Mouse (Mus musculus) embryo, embryonic 10 days (tissue): ENCODE results near the gene Rpl5.
A peak's percentile ranks its signal among the peaks of the same experiment; 100 is the strongest.

Experiments used
- DNase-seq: peaks from one replicate; pipeline ENCODE4 v3.0.0-alpha.2; 2015; ENCODE audit warnings: low spot score

Gene Rpl5

DNA sequence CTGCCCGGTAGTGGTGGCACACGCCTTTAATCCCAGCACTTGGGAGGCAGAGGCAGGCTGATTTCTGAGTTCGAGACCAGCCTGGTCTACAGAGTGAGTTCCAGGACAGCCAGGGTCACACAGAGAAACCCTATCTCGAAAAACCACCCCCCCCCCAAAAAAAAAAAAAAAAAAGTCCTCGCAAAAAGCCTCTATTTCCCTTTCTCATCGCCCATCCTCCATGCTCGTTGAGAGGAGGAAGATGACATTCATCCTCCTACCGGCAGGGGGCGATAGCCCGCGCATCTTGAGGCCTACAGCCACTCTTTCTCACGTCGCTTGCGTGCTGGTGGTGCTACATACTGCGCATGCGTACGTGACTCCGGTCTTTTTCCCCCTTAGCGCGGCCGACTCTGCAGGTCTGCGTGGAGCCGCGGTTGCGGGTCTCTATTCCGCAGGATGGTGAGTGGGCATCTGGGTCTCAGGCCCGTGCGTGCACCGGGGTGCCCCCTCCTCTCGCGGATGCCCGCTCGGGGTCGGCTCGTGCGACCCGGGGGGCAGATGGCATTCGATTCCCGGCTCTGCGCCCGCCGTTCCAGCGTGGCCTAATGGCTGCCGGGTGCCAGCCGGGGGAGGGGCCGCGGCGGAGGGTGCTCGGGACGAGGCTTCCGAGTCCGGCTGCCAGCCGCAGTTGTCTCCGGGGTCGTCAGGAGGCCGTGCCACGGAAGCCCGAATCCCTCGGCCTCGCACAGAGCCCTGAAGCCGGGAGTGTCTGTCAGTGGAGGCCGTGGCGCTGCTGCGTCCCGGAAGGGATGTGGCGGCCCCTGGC is at the start of gene Rpl5:
Rpl5 (plus strand) TSS at position 297 of the 808 bp plus-strand sequence.
- DNase-seq, result peak; percentile 99

- DNase-seq, result no peak
Observed at GRCm38 (mm10) chr5:107853807-107854206, 46.5 kb upstream of the Rpl5 start.

- no peak for DNase-seq
Observed at GRCm38 (mm10) chr5:107854556-107854955, 45.7 kb upstream of the Rpl5 start.

GRCm38 (mm10) chr5:107855546-107855945 is 44.8 kb upstream of the Rpl5 start:
- no peak for DNase-seq

DNA sequence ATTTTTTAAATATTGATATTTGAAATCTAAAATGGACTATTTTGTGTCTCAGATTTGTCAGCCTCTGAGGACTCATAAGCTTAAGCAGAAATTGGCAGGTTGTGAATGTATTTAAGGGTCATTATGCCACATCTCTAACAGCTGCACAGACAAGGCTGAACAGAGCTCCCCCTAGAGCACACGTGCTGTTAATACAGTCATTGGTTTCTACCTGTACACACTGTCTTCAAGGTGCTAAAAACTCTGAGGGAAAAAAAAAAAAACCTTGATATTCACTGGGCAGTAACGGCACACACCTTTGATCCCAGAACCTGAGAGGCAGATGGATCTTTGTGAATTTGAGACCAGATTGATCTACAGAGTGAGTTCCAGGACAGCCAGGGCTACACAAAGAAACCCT is 41.3 kb upstream of the Rpl5 start:
- no peak for DNase-seq

DNA sequence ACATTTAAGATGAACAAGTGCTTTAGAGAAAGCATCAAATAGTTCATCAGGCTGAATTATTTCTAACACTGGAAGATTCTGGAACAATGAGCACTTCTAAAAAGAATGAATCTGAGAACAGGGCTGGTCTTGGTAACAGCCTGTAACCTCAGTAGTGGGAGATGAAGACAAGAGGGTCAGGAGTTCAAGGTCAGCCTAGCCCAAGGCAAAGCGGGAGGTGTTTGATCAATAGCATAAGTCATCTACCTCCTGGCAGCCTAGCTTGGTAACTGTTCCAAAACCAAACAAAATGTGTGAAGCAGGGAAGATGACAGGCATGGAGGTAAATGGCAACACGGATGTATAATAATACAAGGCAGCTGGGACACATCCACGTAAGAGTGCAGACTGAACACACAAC is 36.3 kb upstream of the Rpl5 start:
- DNase-seq, result no peak

GRCm38 (mm10) chr5:107866127-107867126 is 33.9 kb upstream of the Rpl5 start:
- DNase-seq, result no peak

DNA sequence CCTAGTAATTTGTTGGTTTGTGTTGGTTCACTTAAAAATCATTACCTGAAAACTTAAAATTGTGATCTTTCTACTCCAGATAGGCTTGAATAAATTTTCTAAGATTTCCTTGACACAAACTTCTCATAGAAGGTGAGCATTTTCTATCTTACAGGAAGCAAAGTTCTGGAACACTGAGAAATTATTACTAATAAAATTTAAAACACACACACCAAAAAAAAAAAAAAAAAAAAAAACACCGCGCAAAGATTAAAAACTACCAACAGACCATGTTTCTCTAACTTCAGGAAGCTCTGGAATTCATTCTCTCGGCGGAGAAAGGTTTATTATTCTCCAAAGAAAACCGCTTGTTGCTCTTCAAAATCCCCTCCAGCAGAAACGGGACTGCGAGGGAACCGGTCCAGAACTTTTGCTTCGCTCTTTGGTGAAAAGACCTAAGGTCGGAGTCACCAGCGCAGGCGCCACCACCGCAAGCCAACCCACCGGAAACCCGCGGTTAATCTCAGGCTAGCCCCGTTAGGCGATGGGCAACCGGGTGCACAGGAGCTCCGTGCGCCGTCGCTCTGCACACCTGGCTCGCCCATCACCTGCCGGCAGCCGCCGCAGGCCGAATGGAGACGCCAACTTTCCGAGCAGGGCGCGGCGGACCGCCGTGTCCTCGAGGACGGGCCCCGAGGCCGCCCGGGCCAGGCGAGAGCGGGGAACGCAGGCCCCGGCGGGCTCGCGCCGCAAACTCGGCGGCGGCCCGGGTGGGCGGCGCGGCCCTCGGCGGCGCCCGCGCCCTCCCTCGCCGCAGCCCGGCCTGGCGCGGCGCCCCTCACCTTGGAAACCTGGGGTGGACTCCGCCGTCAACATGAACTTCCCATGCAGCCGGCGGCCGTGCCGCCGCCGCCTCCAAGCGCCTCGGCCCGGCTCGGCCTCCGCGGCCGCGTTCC is 32.1 kb upstream of the Rpl5 start:
- peak; percentile 64 for DNase-seq

- DNase-seq, result peak; percentile 96
Observed at GRCm38 (mm10) chr5:107868905-107869424, 31.3 kb upstream of the Rpl5 start.

GRCm38 (mm10) chr5:107869701-107870100 is 30.6 kb upstream of the Rpl5 start:
- no peak for DNase-seq

GRCm38 (mm10) chr5:107873330-107873729 is 27.0 kb upstream of the Rpl5 start:
- no peak for DNase-seq

- no peak for DNase-seq
Observed at GRCm38 (mm10) chr5:107873886-107874302, 26.4 kb upstream of the Rpl5 start.

DNA sequence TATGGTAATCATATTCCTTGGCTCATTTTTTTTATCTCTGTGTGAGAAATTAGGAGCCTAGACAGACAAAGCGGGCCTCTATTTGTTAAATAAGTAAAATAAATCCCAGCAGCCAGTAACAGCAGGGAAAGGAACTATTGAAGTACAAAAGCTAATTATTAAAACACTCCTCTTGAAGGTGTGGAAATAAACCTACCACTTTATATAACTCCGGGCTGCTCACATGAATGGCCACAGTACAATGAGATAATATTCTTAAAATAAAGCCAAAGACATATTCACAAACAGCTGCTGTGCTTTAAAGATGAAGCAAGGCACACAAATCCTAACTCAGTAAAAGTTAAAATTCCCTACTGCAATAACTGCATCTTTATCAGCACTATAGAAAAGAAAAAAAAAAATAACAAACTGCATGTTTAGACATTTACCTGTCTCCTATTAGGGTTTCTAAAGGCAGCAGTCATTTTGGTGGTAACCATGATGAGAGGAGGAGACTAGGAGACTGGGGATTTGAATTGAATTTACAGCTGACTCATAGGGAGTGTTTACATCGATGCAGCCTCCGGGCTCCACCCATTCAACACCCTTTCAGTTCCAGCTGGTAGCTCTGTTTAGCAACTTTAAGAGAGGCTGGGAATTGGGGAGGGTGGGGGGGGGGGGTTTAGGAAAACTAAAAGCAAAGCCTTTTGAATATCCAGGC is 25.6 kb upstream of the Rpl5 start, which contains the start of gene Evi5:
Evi5 (minus strand) TSS at position 547 of the 700 bp plus-strand sequence.
- no peak for DNase-seq

- DNase-seq, result no peak
Observed at GRCm38 (mm10) chr5:107875261-107875611, 25.1 kb upstream of the Rpl5 start.

- DNase-seq, result no peak
Observed at GRCm38 (mm10) chr5:107877053-107877452, 23.2 kb upstream of the Rpl5 start.

DNA sequence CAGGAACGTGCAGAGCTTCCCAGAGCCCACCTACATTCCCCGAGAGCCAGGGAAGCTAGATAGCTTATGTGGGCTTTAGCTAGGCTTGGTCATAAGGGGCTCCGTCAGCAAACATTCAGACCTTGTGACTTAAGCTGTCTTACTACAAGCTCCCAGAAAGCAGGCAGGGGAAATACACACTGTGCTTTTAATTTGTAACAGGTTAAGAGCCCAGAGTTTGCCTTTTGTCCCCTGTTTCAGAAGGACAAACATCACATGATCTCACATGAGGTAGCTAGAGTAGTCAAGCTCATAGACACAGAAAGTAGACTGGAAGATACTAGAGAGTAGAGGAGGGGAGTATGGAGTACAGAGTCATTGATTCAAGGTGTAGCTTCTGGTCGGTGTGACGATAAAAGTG is 19.6 kb upstream of the Rpl5 start:
- no peak for DNase-seq

DNA sequence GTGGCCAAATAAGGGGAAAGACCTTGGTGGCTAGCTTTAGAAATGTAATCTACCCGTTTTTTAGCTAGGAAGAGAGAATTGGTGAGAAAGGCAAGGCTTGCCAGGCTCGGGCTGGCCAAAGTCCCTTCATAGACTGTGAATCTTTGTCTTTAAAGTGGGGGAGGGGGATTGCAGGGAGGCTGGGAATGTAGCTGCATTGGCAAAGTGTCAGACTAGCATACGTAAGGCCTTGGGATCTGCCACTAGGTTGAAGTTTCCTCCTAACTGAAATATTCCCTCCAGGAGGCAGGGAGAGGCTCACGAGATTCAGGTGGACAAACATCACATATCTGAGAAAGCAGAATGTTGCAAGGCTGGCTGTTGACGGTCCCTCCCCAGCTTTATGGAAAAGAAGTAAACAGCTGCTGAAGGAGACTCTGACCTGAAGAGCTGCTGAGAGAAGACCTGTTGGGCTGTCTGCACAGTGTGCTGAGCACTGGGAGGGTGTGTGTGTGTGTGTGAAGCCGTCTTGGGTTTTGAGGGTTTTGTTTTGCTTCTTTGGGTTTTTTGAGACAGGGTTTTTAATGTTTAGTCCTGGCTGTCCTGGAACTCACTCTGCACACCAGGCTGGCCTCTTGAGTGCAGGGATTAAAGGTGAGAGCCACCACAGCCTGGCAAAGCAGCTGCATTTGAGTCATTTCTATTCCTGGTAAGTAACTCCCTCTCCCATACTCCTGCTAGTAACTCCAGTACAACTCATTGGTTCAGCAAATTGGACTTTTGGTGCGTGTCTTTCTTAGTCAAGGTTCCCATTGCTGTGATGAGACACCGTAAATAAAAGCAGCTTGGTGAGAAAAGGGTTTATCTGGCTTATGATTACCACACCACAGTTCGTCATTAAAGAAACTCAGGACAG is 10.1 kb upstream of the Rpl5 start:
- DNase-seq, result no peak

DNA sequence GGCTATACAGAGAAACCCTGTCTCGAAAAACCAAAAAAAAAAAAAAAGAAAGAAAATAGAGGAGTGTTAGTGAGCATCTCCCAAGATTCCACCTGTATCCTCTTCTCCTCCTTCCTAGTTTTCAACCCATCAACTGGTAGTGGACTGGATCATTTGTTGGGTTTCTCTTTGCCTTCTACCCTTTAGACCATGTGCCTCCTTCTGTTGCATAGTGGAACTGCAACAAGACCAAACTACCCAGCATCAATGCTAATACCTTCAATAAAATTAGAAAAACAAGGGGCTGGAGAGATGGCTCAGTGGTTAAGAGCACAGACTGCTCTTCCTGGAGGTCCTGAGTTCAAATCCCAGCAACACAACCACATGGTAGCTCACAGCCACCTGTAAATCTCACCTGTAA is 8.8 kb upstream of the Rpl5 start:
- DNase-seq, result peak; percentile 25

DNA sequence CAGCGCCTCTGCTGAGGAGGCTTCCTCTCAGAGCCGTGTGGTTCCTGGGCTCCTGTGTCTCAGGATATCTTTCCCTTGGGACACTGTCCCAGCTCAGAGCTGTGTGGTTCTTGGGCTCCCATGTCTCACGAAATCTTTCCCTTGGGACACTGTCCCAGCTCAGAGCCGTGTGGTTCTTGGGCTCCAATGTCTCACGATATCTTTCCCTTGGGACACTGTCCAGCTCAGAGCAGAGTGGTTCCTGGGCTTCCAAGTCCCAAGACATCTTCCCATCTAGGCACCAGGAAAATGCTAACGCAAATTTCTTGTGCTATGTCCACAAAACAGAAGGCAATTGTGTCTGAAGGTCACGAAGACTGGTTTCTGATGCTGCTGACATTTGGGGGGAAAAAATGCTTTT is 5.6 kb upstream of the Rpl5 start:
- no peak for DNase-seq

GRCm38 (mm10) chr5:107896265-107896664 is 4.0 kb upstream of the Rpl5 start:
- no peak for DNase-seq
